ENCODE assay signal across 9 mouse cellular contexts in genomic region chr19:21734112-21734511, GRCm38 (mm10). TPM values are rescaled to one million over a fixed set of nuclear protein-coding genes. Genes with fewer than 3 reads are reported as not detected.
A peak's percentile ranks its signal among the peaks of the same experiment; 100 is the strongest.
DNase-seq lines count a peak whose midpoint lies in the region; ATAC-seq lines count a peak whose summit lies in the region.
"Had no signal": no experiment of that assay in that cellular context is flagged by ENCODE, and none has a peak within 500 bp of the region (broad histone marks: within the 10 kb centered on the region; RNA-seq: fewer than 3 reads in every experiment).

No protein-coding gene starts in this region.

- no peak overlapping the region for H3K4me3 ChIP-seq in hindbrain, embryonic 11.5 days (ENCODE audit: low read depth, low read length)
- H3K4me3 ChIP-seq in hindbrain, embryonic 12.5 days: no peak overlapping the region
- H3K4me3 ChIP-seq: liver, embryonic 15.5 days had no signal

- 37% methylated on average over 5 of the region's 5 CpGs for WGBS in hindbrain, embryonic 11.5 days
- 37% methylated on average over 5 of the region's 5 CpGs for WGBS in hindbrain, embryonic 12.5 days

- no peak overlapping the region for H3K9ac ChIP-seq in hindbrain, embryonic 11.5 days (ENCODE audit: low read depth, low read length)
- H3K9ac ChIP-seq in hindbrain, embryonic 12.5 days: no peak overlapping the region
- H3K9ac ChIP-seq: liver, embryonic 15.5 days had no signal

- ATAC-seq in hindbrain, embryonic 11.5 days (ENCODE audit: low FRiP score): no peak
- ATAC-seq in hindbrain, embryonic 12.5 days (ENCODE audit: low FRiP score): no peak

- H3K4me1 ChIP-seq in hindbrain, embryonic 11.5 days (replicated peaks; ENCODE audit: control insufficient read depth, insufficient read depth, low read length): no peaks in the 10 kb centered on the region
- no peaks in the 10 kb centered on the region for H3K4me1 ChIP-seq in hindbrain, embryonic 12.5 days
- H3K4me1 ChIP-seq: liver, embryonic 15.5 days had no signal

- DNase-seq in hindbrain, embryonic 11.5 days (ENCODE audit: low spot score): peak; percentile 59
- peak; percentile 56 for DNase-seq in testis, postnatal 10 days (ENCODE audit: low spot score)
- DNase-seq in testis, postnatal 14 days (ENCODE audit: low spot score): no peak
- peak; percentile 57 for DNase-seq in embryo, embryonic 10 days (ENCODE audit: low spot score)
- DNase-seq in retina, embryonic 14.5 days (ENCODE audit: low spot score): peak; percentile 73
- no peak for DNase-seq in thymus, adult 18-20 months
- DNase-seq in ovary, postnatal 36 days (ENCODE audit: low spot score): no peak

- H3K36me3 ChIP-seq in hindbrain, embryonic 11.5 days (ENCODE audit: control insufficient read depth, insufficient read depth, low read length): no peaks in the 10 kb centered on the region
- no peaks in the 10 kb centered on the region for H3K36me3 ChIP-seq in hindbrain, embryonic 12.5 days
- H3K36me3 ChIP-seq: liver, embryonic 15.5 days had no signal

- no peaks in the 10 kb centered on the region for H3K27me3 ChIP-seq in hindbrain, embryonic 11.5 days (ENCODE audit: control insufficient read depth, insufficient read depth, low read length)
- no peaks in the 10 kb centered on the region for H3K27me3 ChIP-seq in hindbrain, embryonic 12.5 days
- H3K27me3 ChIP-seq: liver, embryonic 15.5 days had no signal

- no peak overlapping the region for H3K4me2 ChIP-seq in hindbrain, embryonic 11.5 days (replicated peaks; ENCODE audit: low read depth, low read length)
- no peak overlapping the region for H3K4me2 ChIP-seq in hindbrain, embryonic 12.5 days (replicated peaks)
- H3K4me2 ChIP-seq: liver, embryonic 15.5 days had no signal

- no peaks in the 10 kb centered on the region for H3K9me3 ChIP-seq in hindbrain, embryonic 11.5 days (ENCODE audit: control insufficient read depth, low read length)
- H3K9me3 ChIP-seq in hindbrain, embryonic 12.5 days (replicated peaks): no peaks in the 10 kb centered on the region
- H3K9me3 ChIP-seq: liver, embryonic 15.5 days had no signal

- no peak overlapping the region for H3K27ac ChIP-seq in hindbrain, embryonic 11.5 days (ENCODE audit: low read depth, low read length)
- no peak overlapping the region for H3K27ac ChIP-seq in hindbrain, embryonic 12.5 days
- H3K27ac ChIP-seq: liver, embryonic 15.5 days had no signal

RNA-seq across cellular contexts. Expression of gene Cemip2, which starts 44.0 kb away (rescaled TPM):
- 85.6 and 91.3 TPM in 2 replicates for polyA plus RNA-seq in hindbrain, embryonic 11.5 days (2014; fragmentation: Nextera tagmentation; extraction: Ambion mirVana)
- polyA plus RNA-seq in hindbrain, embryonic 12.5 days (2016; fragmentation: Nextera tagmentation; extraction: Ambion mirVana): 90.3 and 92.0 TPM in 2 replicates

Comparison
In these comparisons a context has a peak if more than half of its experiments do, and no peak if none do; other contexts are left out.
1. DNase-seq: peak in hindbrain, embryonic 11.5 days (single experiment), testis, postnatal 10 days (single experiment), embryo, embryonic 10 days (single experiment) and retina, embryonic 14.5 days (single experiment); none in testis, postnatal 14 days (single experiment), thymus, adult 18-20 months (0 of 2) and ovary, postnatal 36 days (single experiment).